Mouse (Mus musculus) inflammation-experienced regulatory T-cells, adult 6 months (primary cell): ENCODE data around the gene Cercam. TPM values are rescaled to one million over a fixed set of nuclear protein-coding genes. Genes with fewer than 3 reads are reported as not detected.

Source experiments
- ATAC-seq: one replicate; pipeline ENCODE4 v1.8.0; 2017
- polyA plus RNA-seq, 3 experiments: library from polyadenylated mRNA; unstranded; fragments of 100-300 nt; shearing (Covaris generic); gene quantifications; one replicate each; pipeline ENCODE4 v1.2.1; 2017

Cercam gene
- 1 to 10 TPM in 1 of 3 experiments, under 1 TPM in 2; 0.46 to 3.9 (median 0.59) TPM for polyA plus RNA-seq

- ATAC-seq, result peak; percentile 94
These were observed at the start of gene Cercam for GRCm38 (mm10) chr2:29868949-29869645. Gene Cercam (plus strand): TSS chr2:29869164.

GRCm38 (mm10) chr2:29819363-29819762, 49.6 kb upstream of the Cercam start:
- no peak for ATAC-seq

- peak; percentile 56 for ATAC-seq
These were observed 48.7 kb upstream of the Cercam start, which contains the start of gene Urm1 for GRCm38 (mm10) chr2:29820025-29820817. Gene Urm1 (plus strand): TSS chr2:29820075.

DNA sequence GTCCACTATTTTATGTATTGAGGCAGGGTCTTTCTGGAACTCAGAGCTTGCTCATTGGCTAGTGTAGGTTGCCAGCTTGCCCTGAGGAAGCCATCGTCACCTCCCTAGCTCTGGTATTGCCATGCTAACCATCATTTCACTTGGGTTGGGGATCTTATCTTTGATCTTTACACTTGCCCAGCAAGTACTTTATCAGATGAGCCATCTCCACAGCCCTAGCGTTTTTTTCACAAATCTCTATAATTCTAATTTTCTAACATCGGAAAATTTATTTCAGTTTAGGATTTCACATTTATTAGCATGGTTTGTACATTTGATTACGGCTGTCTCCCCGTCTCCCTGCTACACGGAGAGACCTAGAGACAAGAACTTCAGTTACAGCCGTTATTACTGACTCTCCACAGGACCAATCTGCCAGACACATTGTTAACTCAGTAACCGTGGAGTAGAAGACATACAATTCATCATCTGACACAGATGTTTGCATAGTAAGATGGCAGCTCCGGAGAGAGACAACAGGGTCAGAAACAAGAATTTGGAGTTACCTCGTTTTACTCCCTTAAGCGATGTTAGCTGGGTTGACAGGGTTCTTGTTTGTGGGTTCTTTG, 42.5 kb upstream of the Cercam start:
- ATAC-seq, result no peak

DNA sequence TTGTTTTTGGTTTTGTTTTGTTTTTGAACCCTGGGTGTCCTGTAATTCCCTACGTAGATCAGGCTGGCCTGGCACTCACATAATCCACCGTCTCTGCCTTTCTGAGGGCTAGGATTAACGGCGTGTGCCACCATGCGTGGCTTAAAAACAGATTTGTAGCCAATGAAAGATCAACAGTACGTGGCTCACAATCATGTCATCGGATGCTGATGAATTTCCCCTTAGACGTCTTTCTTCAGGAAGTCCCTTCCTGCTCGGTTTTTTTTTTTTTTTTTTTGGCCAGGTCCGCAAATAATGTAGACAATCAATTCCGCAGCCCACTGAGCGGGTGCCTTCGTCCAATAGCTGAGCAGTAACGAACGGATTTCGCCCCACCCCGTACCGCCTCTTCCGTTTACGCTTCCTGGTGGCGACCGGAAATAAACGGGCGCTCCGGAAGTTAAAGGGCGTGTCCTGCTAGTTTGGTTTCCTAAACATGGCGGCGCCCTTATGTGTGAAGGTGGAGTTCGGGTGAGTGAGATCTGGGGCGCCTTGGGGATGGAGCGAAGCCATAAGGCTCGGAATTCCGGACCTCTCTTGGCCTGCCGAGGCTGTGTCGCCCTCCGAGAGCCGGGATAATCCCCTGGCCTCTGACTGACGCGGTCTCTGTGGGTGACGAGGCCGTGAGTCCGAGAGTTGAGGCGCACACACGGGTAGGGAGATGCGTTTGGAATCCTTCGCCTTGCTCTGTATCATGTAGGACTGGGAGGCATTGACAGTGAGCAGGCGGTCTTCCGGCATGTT, 41.8 kb upstream of the Cercam start:
- peak; percentile 98 for ATAC-seq

DNA sequence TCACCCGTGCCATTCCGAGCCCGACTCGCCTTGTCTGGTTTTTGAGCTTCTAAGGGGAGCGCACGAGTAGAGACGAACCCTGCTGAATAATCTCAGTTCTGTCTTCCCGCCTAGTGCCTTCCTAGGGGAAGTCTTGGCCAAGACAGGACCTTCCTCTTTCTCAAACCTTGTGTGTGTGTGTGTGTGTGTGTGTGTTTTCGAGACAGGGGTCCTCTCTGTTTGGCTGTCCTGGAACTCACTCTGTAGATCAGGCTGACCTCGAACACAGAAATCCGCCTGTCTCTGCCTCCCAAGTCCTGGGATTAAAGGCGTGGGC, 41.3 kb upstream of the Cercam start:
- ATAC-seq, result no peak

DNA sequence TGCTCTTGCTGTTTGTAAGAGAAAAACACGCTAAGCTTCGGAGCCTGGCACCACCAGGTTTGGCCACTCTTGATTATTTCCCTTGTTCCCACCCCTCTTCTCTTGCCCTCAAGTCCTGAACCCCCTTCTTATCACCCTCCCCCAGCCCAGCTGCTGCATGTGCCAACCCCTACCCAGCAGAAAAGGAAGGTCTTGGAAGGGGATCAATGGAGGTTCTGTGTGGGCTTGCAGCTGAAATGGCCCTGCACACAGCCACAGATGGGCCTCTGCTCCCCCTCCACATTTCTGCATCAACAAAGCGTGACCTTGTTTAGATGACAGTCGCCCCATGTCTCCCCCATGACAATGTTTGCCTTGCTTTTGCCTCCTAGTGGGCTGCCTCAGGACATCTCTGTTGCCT, 37.9 kb upstream of the Cercam start:
- ATAC-seq, result no peak

DNA sequence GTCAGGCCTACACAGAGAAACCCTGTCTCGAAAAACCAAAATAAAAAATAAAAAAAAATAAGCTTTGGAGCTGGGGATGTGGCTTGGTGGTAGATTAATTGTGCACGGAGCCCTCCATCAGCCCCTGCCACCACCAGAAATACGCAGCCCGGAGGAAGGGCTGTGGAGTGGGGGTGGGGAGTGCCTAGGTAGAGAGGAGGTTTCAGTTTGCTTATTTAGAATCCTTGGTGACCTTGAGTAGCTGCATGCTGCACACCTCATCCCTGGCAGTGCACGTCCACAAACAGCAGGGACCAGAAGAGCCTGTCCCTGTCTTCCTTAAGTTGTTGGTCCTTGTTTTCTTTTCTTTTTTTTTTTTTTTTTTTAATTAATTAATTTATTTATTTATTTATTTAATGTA, 35.2 kb upstream of the Cercam start:
- ATAC-seq, result no peak

GRCm38 (mm10) chr2:29835391-29835899, 33.5 kb upstream of the Cercam start:
- no peak for ATAC-seq

GRCm38 (mm10) chr2:29839460-29839859, 29.5 kb upstream of the Cercam start:
- no peak for ATAC-seq

GRCm38 (mm10) chr2:29843231-29844105, 25.5 kb upstream of the Cercam start:
- no peak for ATAC-seq

DNA sequence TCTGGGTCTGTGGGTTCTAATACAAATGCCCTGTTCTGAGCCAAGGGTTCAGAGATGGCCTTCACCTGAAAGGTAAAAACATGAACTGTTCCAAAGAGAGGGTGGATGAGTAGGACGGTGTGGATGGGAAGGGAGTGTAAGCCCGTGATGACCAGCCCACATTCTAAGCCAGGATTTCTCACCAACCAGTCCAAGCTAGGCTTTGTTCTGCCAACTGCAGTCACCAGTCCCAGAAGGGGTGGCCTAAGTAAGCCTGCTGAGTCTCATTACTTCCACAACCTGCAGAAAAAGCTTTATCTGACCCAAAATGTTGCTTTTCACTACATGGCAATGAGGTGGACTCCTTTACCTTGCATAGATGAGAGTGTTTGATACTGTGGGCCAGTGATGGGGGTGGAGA, 24.8 kb upstream of the Cercam start:
- ATAC-seq, result no peak

GRCm38 (mm10) chr2:29844661-29845060, 24.3 kb upstream of the Cercam start:
- ATAC-seq, result no peak

DNA sequence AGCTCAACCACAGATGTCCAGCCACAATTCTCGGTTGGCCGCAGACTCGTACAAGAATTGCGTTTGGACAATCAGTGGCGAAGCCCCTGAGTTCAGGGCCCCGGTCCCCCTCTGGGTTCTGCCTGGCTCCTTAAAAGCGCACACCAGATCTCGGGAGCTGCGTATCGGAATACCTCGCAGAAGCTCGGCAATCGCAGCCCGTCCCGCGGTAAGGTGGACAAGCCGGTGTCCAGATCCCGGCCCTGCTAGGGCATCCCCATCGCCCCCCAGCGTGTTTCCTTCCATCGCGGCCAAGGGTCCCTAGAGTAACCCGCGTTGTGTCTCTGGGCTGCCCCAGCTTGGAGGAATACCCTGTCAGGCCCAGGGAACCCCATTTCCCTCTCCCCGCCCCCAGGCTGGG, 23.3 kb upstream of the Cercam start:
- ATAC-seq, result no peak

DNA sequence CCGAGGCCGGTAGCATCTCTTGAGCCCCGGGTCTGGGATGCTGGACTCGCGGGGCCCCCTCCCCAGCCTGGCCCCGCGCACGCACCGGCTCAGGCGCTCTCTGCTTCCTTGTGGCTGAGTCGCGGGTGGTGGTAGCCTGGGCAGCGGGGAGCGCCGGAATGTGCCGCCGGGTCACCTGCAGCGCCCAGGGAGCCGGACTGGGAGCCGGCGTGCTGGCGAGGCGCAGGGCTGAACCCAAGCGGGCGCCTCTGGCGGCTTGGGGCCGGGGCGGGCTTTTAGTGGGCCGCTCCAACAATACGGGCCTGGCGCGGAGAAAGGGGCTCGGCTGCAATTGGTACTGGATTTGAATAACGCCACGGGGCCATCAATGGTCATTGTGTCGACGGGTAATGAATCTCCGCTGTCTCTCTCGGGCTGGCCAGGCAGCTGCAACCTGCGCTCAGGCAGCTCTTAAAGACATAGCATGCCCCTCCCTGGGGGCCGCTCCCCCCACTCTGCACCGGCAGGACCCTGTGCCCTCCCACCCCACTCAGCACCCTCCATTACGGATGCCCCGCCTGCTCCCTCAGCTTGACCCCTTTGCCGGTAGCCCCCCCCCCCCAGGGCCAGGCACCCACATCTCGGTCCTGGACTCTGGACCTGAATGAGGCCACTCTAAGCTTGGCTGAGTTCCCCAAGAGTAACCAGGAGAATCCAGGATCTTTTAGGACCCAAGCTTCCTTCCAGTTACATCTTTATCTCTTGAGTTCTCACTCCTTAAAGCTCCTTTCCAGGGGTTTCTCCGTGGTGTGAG, 22.7 kb upstream of the Cercam start:
- no peak for ATAC-seq

GRCm38 (mm10) chr2:29846911-29847310, 22.1 kb upstream of the Cercam start:
- no peak for ATAC-seq

DNA sequence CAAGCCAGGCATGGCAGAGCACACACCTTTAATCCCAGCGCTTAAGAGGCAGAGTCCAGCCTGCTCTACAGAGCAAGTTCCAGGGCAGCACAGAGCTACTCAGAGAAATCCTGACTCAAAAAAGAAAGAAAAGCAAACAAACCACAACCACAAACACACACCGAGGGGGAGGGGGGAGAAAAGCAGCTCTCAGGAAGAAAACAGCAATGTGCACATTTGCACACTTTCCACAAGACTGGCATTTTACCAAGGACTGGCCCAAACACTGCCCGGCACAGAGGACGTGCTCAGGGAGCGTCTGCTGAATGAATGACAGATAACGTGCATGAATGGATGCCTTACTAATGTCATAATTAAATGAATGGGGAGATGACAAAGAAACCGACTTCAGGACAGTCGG, 19.9 kb upstream of the Cercam start:
- no peak for ATAC-seq

- ATAC-seq, result no peak
These were observed 19.0 kb upstream of the Cercam start for GRCm38 (mm10) chr2:29849841-29850480.

DNA sequence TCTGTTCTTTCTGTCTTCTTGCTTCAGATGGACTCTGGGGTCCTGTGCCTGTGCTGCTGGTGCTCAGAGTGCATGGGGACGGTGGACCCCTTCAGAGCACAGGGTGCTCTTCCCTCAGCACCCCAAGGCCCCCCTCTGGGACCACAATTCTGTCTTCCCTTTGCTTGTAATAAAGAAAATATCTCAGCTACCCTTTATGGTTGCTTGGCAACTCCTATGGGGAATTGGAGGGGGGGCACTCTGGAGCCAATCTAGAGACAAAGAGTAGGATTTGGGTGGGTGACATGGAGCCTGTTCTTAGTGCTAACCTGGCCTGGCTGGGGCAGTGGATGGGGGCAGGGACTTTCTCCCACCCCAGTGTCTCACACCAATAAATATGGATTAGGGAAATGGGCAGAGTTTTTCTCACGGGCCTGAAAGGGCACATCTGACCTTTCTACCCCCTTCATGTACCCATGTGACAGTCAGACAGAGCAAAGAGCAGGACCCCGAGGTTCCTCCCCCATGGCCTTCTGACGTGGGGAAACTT, 15.9 kb upstream of the Cercam start:
- no peak for ATAC-seq

GRCm38 (mm10) chr2:29853736-29854135, 15.2 kb upstream of the Cercam start:
- ATAC-seq, result no peak
